Mouse (Mus musculus) intestine, postnatal 0 days (tissue): ENCODE data around the gene Platr17. TPM values are rescaled to one million over a fixed set of nuclear protein-coding genes. Genes with fewer than 3 reads are reported as not detected.

Experiments
- ATAC-seq: fragments of 200-750 bp; cut with Nextera tagmentation; 2 replicates; pipeline ENCODE4 v1.8.0; 2017; ENCODE audit warnings: mild to moderate bottlenecking, moderate TSS enrichment, moderate library complexity
- H3K27ac ChIP-seq: fragments of 300-500 bp; sonication (generic); 2 replicates; pipeline ENCODE4 v1.5.1; 2014; ENCODE audit warnings: mild to moderate bottlenecking, low read depth, low read length, moderate library complexity
- H3K27me3 ChIP-seq: fragments of 300-500 bp; sonication (generic); replicated peaks from 2 replicates; pipeline ENCODE4 v1.6.1; 2014; ENCODE audit warnings: low read length, mixed read lengths; ENCODE audit not compliant: control insufficient read depth, insufficient read depth
- H3K36me3 ChIP-seq: fragments of 300-500 bp; sonication (generic); 2 replicates; pipeline ENCODE4 v1.6.1; 2014; ENCODE audit warnings: mild to moderate bottlenecking, moderate library complexity; ENCODE audit not compliant: control insufficient read depth, insufficient read depth
- H3K4me1 ChIP-seq: fragments of 300-500 bp; sonication (generic); replicated peaks from 2 replicates; pipeline ENCODE4 v1.6.1; 2014; ENCODE audit warnings: antibody characterized with exemption, low read length, mixed read lengths; ENCODE audit not compliant: control insufficient read depth, insufficient read depth
- H3K4me2 ChIP-seq: fragments of 300-500 bp; sonication (generic); replicated peaks from 2 replicates; pipeline ENCODE4 v1.6.1; 2014; ENCODE audit warnings: low read depth, mild to moderate bottlenecking, moderate library complexity
- H3K4me3 ChIP-seq: fragments of 300-500 bp; sonication (generic); 2 replicates; pipeline ENCODE4 v1.5.1; 2014; ENCODE audit warnings: low read depth, low read length
- H3K9ac ChIP-seq: fragments of 300-500 bp; sonication (generic); 2 replicates; pipeline ENCODE4 v1.6.1; 2014; ENCODE audit warnings: mild to moderate bottlenecking, low read depth, low read length
- H3K9me3 ChIP-seq: fragments of 300-500 bp; sonication (generic); 2 replicates; pipeline ENCODE4 v1.6.1; 2016; ENCODE audit warnings: mixed run types; ENCODE audit not compliant: control insufficient read depth
- CTCF ChIP-seq: sonication (generic); IDR thresholded peaks from 2 replicates; pipeline ENCODE4 v1.5.1; 2016; ENCODE audit warnings: low read depth, mild to moderate bottlenecking, control low read depth, antibody characterized with exemption, moderate library complexity
- WGBS: fragments of 180-500 bp; shearing (Covaris S2); extraction: QIAGEN DNeasy Blood & Tissue Kit; methylation state at CpG from one replicate; pipeline ENCODE4 v1.1.7; 2014; 5-methylcytosine and 5-hydroxymethylcytosine counted together
- polyA plus RNA-seq: library from polyadenylated mRNA; unstranded; fragments of >200 nt; fragmentation: Nextera tagmentation; extraction: Ambion mirVana; gene quantifications from 2 replicates; pipeline ENCODE4 v1.2.1, GENCODE M21; 2015

Platr17 gene
- polyA plus RNA-seq, 1 experiment from 2014 or later = 0.25 TPM

GRCm38 (mm10) chr17:33931947-33932346 lies 27.0 kb downstream of the Platr17 start:
- 90% methylated on average over 11 of the region's 11 CpGs for WGBS
- H3K4me3 ChIP-seq = no peak overlapping the region
- no peak overlapping the region for H3K27ac ChIP-seq
- no peak for TF ChIP-seq CTCF
- no peak overlapping the region for H3K9ac ChIP-seq
- H3K27me3 ChIP-seq = no peaks in the 10 kb centered on the region
- no peak overlapping the region for H3K4me2 ChIP-seq
- H3K4me1 ChIP-seq = no peaks in the 10 kb centered on the region
- no peaks in the 10 kb centered on the region for H3K9me3 ChIP-seq
- ATAC-seq = no peak
- peaks cover 33% of the 10 kb centered on the region; the same call in 1 of the 2 replicates for H3K36me3 ChIP-seq

DNA sequence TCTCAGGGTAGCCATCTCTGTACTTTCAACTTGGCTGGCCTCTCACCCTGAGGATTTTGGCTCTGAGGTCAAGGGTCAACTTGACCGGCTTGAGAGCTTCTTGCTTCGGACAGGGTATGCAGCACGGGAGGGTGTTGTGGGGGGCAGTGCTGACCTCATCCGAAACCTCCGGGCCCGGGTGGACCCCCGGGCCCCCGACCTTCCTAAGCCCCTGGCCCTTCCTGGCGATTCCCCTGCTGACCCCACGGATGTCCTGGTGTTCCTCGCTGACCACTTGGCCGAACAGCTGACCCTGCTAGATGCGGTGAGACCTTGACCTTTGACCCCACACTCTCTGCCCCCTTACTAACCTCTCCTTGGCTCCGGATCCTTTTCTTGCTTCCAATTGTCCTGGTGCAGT lies 27.5 kb downstream of the Platr17 start:
- H3K4me3 ChIP-seq = no peak overlapping the region
- H3K9me3 ChIP-seq = no peaks in the 10 kb centered on the region
- no peak overlapping the region for H3K9ac ChIP-seq
- H3K36me3 ChIP-seq = peaks cover 37% of the 10 kb centered on the region; the same call in 1 of the 2 replicates
- WGBS = 88% methylated on average over 14 of the region's 14 CpGs
- no peak overlapping the region for H3K4me2 ChIP-seq
- no peaks in the 10 kb centered on the region for H3K27me3 ChIP-seq
- no peak overlapping the region for H3K27ac ChIP-seq
- ATAC-seq = no peak
- TF ChIP-seq CTCF = no peak
- H3K4me1 ChIP-seq = no peaks in the 10 kb centered on the region

DNA sequence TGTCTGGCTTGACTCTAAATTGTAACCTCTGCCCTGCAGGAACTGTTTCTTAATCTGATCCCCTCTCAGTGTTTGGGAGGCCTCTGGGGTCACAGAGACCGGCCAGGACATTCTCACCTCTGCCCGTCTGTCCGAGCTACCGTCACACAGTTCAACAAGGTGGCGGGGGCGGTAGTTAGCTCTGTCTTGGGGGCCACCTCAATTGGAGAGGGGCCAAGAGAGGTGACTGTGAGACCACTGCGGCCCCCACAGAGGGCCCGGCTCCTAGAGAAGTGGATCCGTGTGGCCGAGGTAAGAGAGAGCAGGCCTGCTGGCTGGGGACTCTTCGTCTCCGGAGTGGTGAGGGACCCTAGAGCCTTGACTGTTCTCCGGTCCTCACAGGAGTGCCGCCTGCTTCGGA lies 28.0 kb downstream of the Platr17 start:
- no peak overlapping the region for H3K4me2 ChIP-seq
- no peaks in the 10 kb centered on the region for H3K4me1 ChIP-seq
- H3K4me3 ChIP-seq = no peak overlapping the region
- ATAC-seq = no peak
- TF ChIP-seq CTCF = no peak
- no peaks in the 10 kb centered on the region for H3K9me3 ChIP-seq
- no peaks in the 10 kb centered on the region for H3K27me3 ChIP-seq
- peaks cover 36% of the 10 kb centered on the region; the same call in 1 of the 2 replicates for H3K36me3 ChIP-seq
- H3K27ac ChIP-seq = no peak overlapping the region
- H3K9ac ChIP-seq = no peak overlapping the region
- WGBS = 93% methylated on average over 15 of the region's 15 CpGs

DNA sequence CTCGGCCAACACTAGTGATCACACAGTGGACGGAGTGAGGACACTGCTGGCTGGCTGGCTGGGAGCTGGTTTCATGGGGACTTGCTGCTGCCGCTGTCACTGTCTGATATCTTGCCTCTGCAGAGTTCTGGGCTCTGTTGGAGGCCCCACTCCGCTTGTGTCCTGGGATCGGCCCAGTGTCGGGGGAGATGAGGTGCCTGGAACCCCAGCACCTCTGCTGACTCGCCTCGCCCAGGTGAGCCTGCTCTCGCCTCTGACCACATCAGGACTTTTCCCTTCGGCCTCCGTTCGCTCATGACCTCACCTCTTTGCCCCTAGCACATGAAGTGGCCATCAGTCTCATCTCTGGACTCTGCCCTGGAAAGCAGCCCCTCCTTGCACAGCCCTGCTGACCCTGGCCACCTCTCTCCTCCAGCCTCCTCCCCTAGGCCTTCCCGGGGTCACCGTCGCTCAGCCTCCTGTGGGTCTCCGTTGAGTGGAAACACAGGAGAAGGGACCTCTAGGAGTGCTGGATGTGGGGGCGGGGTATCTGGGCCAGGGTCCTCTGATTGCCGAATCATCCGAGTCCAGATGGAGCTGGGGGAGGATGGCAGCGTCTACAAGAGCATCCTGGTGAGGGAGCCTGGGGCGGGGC lies 30.6 kb downstream of the Platr17 start:
- WGBS = 90% methylated on average over 21 of the region's 21 CpGs
- H3K36me3 ChIP-seq = peaks cover 33% of the 10 kb centered on the region; the same call in 1 of the 2 replicates
- H3K4me1 ChIP-seq = no peaks in the 10 kb centered on the region; the same call in 1 of the 2 replicates
- H3K27ac ChIP-seq = no peak overlapping the region
- ATAC-seq = no peak
- TF ChIP-seq CTCF = no peak
- H3K4me3 ChIP-seq = no peak overlapping the region
- no peaks in the 10 kb centered on the region for H3K27me3 ChIP-seq
- no peaks in the 10 kb centered on the region for H3K9me3 ChIP-seq
- H3K9ac ChIP-seq = no peak overlapping the region
- H3K4me2 ChIP-seq = no peak overlapping the region

DNA sequence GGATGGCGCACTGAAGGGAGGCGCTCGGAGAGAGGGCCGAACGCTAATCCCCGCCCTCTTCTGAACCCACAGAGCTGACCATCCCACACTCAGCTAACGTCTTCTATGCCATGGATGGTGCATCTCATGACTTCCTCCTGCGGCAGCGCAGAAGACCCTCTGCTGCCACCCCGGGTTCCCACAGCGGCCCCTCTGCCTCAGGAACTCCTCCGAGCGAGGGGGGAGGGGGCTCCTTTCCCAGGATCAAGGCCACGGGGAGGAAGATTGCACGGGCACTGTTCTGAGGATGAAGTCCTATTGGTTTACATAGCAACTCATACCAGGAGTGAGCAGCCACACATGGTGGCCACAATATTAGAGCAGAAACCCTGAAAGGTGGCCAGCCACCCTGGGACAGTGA lies 32.1 kb downstream of the Platr17 start:
- Histone ChIP-seq H3K9me3 (no peaks in the 10 kb centered on the region), H3K27me3 (no peaks in the 10 kb centered on the region), H3K4me3 (no peak overlapping the region), H3K4me2 (no peak overlapping the region), H3K4me1 (peaks cover 4% of the 10 kb centered on the region; the same call in 1 of the 2 replicates), H3K9ac (no peak overlapping the region), H3K36me3 (peaks cover 33% of the 10 kb centered on the region; the same call in 1 of the 2 replicates), H3K27ac (no peak overlapping the region)
- ATAC-seq = no peak
- no peak for TF ChIP-seq CTCF
- WGBS = 81% methylated on average over 15 of the region's 15 CpGs

GRCm38 (mm10) chr17:33938783-33939182 lies 33.8 kb downstream of the Platr17 start:
- Histone ChIP-seq H3K4me3 (no peak overlapping the region), H3K36me3 (peaks cover 27% of the 10 kb centered on the region), H3K9me3 (no peaks in the 10 kb centered on the region), H3K27ac (no peak overlapping the region), H3K27me3 (no peaks in the 10 kb centered on the region), H3K4me1 (peaks cover 4% of the 10 kb centered on the region; the same call in 1 of the 2 replicates), H3K9ac (peak overlapping the region; percentile 7; the same call in 1 of the 2 replicates), H3K4me2 (peak overlapping the region; percentile 83; the same call in 1 of the 2 replicates)
- WGBS = 62% methylated on average over 11 of the region's 11 CpGs
- no peak for TF ChIP-seq CTCF
- no peak for ATAC-seq
